Mouse (Mus musculus): ENCODE measurements around the gene Pdgfc. TPM values are rescaled to one million over a fixed set of nuclear protein-coding genes. Genes with fewer than 3 reads are reported as not detected.
A peak's percentile ranks its signal among the peaks of the same experiment; 100 is the strongest.

Gene Pdgfc
- polyA plus RNA-seq, 1 experiment from 2014 or later = 27.5 TPM

DNA sequence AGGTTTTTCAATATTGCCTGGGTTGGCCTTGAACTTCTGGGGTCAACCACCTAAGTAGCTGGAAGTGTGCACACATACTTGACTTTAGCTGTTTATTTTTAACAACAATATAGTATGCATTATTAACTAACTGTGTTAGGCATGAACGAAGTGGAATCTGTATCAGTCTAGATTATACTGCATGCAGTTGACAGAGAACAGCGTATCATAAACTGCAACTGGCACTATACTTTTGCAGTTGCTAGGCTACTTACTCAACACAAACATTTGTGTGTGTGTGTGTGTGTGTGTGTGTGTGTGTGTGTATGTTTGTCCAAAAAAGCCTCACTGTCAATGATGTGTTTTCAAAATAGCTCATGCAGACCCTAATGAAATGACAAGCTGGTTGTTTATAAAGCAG lies 160.7 kb downstream of the Pdgfc start:
- no peak for ATAC-seq (ENCODE audit: insufficient number of reproducible peaks, insufficient read depth, low FRiP score, low read depth)

GRCm38 (mm10) chr3:81197644-81198043 lies 161.4 kb downstream of the Pdgfc start:
- Histone ChIP-seq H3K27ac (ENCODE audit: low read length) (no peak overlapping the region), H3K4me2 (replicated peaks; ENCODE audit: low read depth, low read length) (no peak overlapping the region), H3K4me3 (ENCODE audit: low read depth, low read length) (no peak overlapping the region), H3K36me3 (ENCODE audit: control insufficient read depth, insufficient read depth, low read length) (no peaks in the 10 kb centered on the region), H3K27me3 (ENCODE audit: control insufficient read depth, insufficient read depth, low read length) (no peaks in the 10 kb centered on the region), H3K9ac (replicated peaks; ENCODE audit: low read depth, low read length) (no peak overlapping the region), H3K9me3 (ENCODE audit: control insufficient read depth, low read depth, low read length) (no peaks in the 10 kb centered on the region), H3K4me1 (ENCODE audit: control insufficient read depth, insufficient read depth, low read length) (no peaks in the 10 kb centered on the region)
- 86% methylated on average over 4 of the region's 4 CpGs for WGBS
- ATAC-seq (ENCODE audit: insufficient number of reproducible peaks, insufficient read depth, low FRiP score, low read depth) = no peak

More for the DNA sequence above, 160.7 kb downstream of the Pdgfc start:
- Histone ChIP-seq H3K27me3 (ENCODE audit: control insufficient read depth, insufficient read depth, low read length) (no peaks in the 10 kb centered on the region), H3K27ac (ENCODE audit: low read length) (no peak overlapping the region), H3K36me3 (ENCODE audit: control insufficient read depth, insufficient read depth, low read length) (no peaks in the 10 kb centered on the region), H3K9ac (replicated peaks; ENCODE audit: low read depth, low read length) (no peak overlapping the region), H3K4me1 (ENCODE audit: control insufficient read depth, insufficient read depth, low read length) (no peaks in the 10 kb centered on the region), H3K4me2 (replicated peaks; ENCODE audit: low read depth, low read length) (no peak overlapping the region), H3K9me3 (ENCODE audit: control insufficient read depth, low read depth, low read length) (no peaks in the 10 kb centered on the region), H3K4me3 (ENCODE audit: low read depth, low read length) (no peak overlapping the region)
- 54% methylated on average over 2 of the region's 2 CpGs for WGBS

DNA sequence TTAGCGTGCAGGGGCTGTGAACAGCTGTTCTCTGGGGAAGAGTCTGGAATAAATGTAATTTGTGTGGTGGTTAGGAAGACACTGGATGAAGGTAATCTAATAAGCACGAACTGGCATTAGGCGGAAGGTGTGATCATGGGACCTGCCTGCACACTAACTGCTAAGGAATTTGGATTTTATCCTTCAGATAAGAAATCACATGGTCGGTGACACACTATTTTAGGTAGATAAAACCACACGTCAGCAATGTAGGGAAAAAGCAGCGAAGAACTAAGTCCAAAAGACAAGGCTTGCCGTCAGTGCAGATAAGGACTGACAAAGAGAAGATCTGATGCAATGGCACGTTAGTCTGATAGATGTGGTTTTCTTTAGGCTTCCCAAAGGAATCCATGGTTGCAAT lies 164.4 kb downstream of the Pdgfc start:
- no peak overlapping the region for H3K4me3 ChIP-seq (ENCODE audit: low read depth, low read length)
- WGBS = 79% methylated on average over 8 of the region's 8 CpGs

DNA sequence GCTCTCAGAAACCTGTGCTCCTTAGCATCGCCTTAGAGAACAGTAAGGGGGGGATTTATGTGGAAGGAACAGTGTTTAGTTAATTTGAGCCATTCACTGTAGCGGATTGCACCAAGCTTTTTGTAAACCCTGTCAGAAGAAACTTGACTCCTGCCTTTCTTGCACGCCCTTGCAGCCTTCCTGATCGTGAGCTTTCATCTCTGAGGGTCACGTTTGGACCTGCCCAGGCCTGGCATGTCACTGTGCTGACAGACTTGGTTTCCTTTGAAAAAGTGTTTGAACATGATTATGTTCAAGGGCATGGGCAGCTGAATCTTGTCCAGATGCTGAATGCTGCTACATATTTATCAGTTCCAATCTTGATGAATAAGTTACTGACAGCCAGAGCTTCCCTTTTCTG lies 169.0 kb downstream of the Pdgfc start:
- Histone ChIP-seq H3K4me3 (ENCODE audit: low read depth, low read length) (no peak overlapping the region), H3K9ac (replicated peaks; ENCODE audit: low read depth, low read length) (no peak overlapping the region), H3K4me2 (replicated peaks; ENCODE audit: low read depth, low read length) (no peak overlapping the region), H3K27me3 (ENCODE audit: control insufficient read depth, insufficient read depth, low read length) (no peaks in the 10 kb centered on the region), H3K36me3 (ENCODE audit: control insufficient read depth, insufficient read depth, low read length) (no peaks in the 10 kb centered on the region), H3K27ac (ENCODE audit: low read length) (no peak overlapping the region; the same call in 1 of the 2 replicates), H3K9me3 (ENCODE audit: control insufficient read depth, low read depth, low read length) (no peaks in the 10 kb centered on the region), H3K4me1 (ENCODE audit: control insufficient read depth, insufficient read depth, low read length) (peaks cover 5% of the 10 kb centered on the region; the same call in 1 of the 2 replicates)
- no peak for ATAC-seq (ENCODE audit: insufficient number of reproducible peaks, insufficient read depth, low FRiP score, low read depth)
- WGBS = 17% methylated on average over 5 of the region's 5 CpGs

More for the DNA sequence above, 164.4 kb downstream of the Pdgfc start:
- Histone ChIP-seq H3K4me2 (replicated peaks; ENCODE audit: low read depth, low read length) (no peak overlapping the region), H3K36me3 (ENCODE audit: control insufficient read depth, insufficient read depth, low read length) (no peaks in the 10 kb centered on the region), H3K9me3 (ENCODE audit: control insufficient read depth, low read depth, low read length) (no peaks in the 10 kb centered on the region), H3K9ac (replicated peaks; ENCODE audit: low read depth, low read length) (no peak overlapping the region), H3K4me1 (ENCODE audit: control insufficient read depth, insufficient read depth, low read length) (peaks cover 5% of the 10 kb centered on the region; the same call in 1 of the 2 replicates), H3K27ac (ENCODE audit: low read length) (no peak overlapping the region), H3K27me3 (ENCODE audit: control insufficient read depth, insufficient read depth, low read length) (no peaks in the 10 kb centered on the region)
- ATAC-seq (ENCODE audit: insufficient number of reproducible peaks, insufficient read depth, low FRiP score, low read depth) = no peak

DNA sequence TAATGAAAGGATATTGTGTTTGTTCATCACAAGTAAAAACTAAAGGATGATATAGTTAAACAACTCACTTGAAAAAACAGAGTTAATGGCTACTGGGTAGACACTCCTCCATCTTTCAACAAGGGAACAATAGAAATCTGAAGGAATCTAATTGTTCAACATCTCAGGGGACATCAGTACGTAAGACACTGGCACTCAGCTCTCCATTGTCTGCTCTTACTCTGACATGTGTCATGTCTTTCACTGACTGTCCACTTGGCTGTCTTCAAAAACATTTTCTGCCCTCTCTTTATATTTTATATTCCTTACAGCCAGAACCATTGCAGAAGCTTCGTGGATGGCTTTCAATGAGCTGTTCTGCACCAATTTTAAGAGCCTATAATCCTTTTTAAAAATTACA lies 172.0 kb downstream of the Pdgfc start:
- Histone ChIP-seq H3K4me3 (ENCODE audit: low read depth, low read length) (no peak overlapping the region), H3K36me3 (ENCODE audit: control insufficient read depth, insufficient read depth, low read length) (no peaks in the 10 kb centered on the region), H3K4me2 (replicated peaks; ENCODE audit: low read depth, low read length) (no peak overlapping the region), H3K4me1 (ENCODE audit: control insufficient read depth, insufficient read depth, low read length) (peaks cover 5% of the 10 kb centered on the region; the same call in 1 of the 2 replicates), H3K9ac (replicated peaks; ENCODE audit: low read depth, low read length) (no peak overlapping the region), H3K27ac (ENCODE audit: low read length) (no peak overlapping the region), H3K9me3 (ENCODE audit: control insufficient read depth, low read depth, low read length) (no peaks in the 10 kb centered on the region), H3K27me3 (ENCODE audit: control insufficient read depth, insufficient read depth, low read length) (no peaks in the 10 kb centered on the region)
- ATAC-seq (ENCODE audit: insufficient number of reproducible peaks, insufficient read depth, low FRiP score, low read depth) = no peak
- WGBS = 80% methylated on average over 2 of the region's 2 CpGs

GRCm38 (mm10) chr3:81211147-81211546 lies 174.9 kb downstream of the Pdgfc start:
- 79% methylated on average over 3 of the region's 3 CpGs for WGBS
- Histone ChIP-seq H3K9ac (replicated peaks; ENCODE audit: low read depth, low read length) (no peak overlapping the region), H3K4me2 (replicated peaks; ENCODE audit: low read depth, low read length) (no peak overlapping the region)

GRCm38 (mm10) chr3:81211666-81212065 lies 175.4 kb downstream of the Pdgfc start:
- Histone ChIP-seq H3K4me2 (replicated peaks; ENCODE audit: low read depth, low read length) (no peak overlapping the region), H3K4me3 (ENCODE audit: low read depth, low read length) (no peak overlapping the region), H3K27me3 (ENCODE audit: control insufficient read depth, insufficient read depth, low read length) (no peaks in the 10 kb centered on the region), H3K9me3 (ENCODE audit: control insufficient read depth, low read depth, low read length) (no peaks in the 10 kb centered on the region), H3K36me3 (ENCODE audit: control insufficient read depth, insufficient read depth, low read length) (no peaks in the 10 kb centered on the region), H3K27ac (ENCODE audit: low read length) (no peak overlapping the region), H3K4me1 (ENCODE audit: control insufficient read depth, insufficient read depth, low read length) (peaks cover 2% of the 10 kb centered on the region; the same call in 1 of the 2 replicates), H3K9ac (replicated peaks; ENCODE audit: low read depth, low read length) (no peak overlapping the region)
- no peak for ATAC-seq (ENCODE audit: insufficient number of reproducible peaks, insufficient read depth, low FRiP score, low read depth)
- 34% methylated on average over 3 of the region's 3 CpGs for WGBS

More at GRCm38 (mm10) chr3:81211147-81211546, 174.9 kb downstream of the Pdgfc start:
- H3K9me3 ChIP-seq (ENCODE audit: control insufficient read depth, low read depth, low read length) = no peaks in the 10 kb centered on the region
- H3K4me1 ChIP-seq (ENCODE audit: control insufficient read depth, insufficient read depth, low read length) = peaks cover 2% of the 10 kb centered on the region; the same call in 1 of the 2 replicates
- H3K4me3 ChIP-seq (ENCODE audit: low read depth, low read length) = no peak overlapping the region
- H3K36me3 ChIP-seq (ENCODE audit: control insufficient read depth, insufficient read depth, low read length) = no peaks in the 10 kb centered on the region
- no peak for ATAC-seq (ENCODE audit: insufficient number of reproducible peaks, insufficient read depth, low FRiP score, low read depth)
- H3K27me3 ChIP-seq (ENCODE audit: control insufficient read depth, insufficient read depth, low read length) = no peaks in the 10 kb centered on the region
- no peak overlapping the region for H3K27ac ChIP-seq (ENCODE audit: low read length)

DNA sequence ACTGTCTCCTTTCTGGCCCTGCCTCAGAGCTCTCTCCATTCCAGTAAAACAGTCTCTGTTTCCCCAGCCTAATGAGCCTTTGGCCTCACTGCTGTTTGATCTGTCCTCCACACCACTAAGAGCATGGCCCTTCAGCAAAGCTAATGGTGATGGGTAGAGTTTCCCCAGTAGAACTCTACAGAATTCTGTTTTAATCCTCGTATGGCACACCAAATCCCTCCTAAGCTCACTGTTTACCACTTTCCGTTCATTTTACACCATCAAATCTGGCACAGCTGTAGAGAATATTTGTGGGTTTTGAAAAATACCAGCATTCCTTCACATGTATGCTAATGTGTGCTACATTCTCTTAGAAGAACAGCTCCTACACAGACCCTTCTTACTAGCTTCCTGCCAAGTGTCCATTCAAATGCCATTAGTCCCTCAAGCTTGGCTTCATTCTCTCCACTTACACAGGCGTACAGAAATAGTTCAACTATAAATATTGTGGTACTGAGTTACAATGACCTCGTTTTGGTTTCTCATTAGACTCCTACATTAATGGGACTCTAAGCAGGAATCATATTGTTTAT lies 179.4 kb downstream of the Pdgfc start:
- 0 out of 2 replicates have a peak, but pooled peaks have one; percentile 28 for ATAC-seq (ENCODE audit: insufficient number of reproducible peaks, insufficient read depth, low FRiP score, low read depth)
- no peak overlapping the region for H3K27ac ChIP-seq (ENCODE audit: low read length)
- 45% methylated on average over 4 of the region's 4 CpGs for whole genome bisulfite sequencing

DNA sequence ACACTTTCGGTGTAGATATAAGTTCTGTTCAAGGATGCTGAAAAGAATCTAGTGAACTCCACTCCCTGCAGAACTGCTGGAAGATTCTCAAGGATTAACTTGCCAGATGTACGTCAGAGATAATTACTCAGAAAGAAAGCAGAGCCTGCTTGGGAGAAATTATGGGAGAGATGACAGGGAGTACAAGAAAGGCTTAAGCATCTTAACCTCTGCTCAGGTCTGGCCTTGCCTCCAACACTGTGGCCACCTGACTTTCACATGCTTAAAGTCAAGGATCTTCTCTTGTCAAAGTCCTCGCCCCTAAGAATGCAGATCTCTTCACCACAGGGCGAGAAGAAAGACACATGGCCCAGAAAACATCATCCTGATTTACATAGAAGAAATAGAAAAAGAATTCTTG lies 185.5 kb downstream of the Pdgfc start:
- no peaks in the 10 kb centered on the region for H3K4me1 ChIP-seq (ENCODE audit: control insufficient read depth, insufficient read depth, low read length)
- no peaks in the 10 kb centered on the region for H3K27me3 ChIP-seq (ENCODE audit: control insufficient read depth, insufficient read depth, low read length)
- no peaks in the 10 kb centered on the region for H3K9me3 ChIP-seq (ENCODE audit: control insufficient read depth, low read depth, low read length)
- H3K36me3 ChIP-seq (ENCODE audit: control insufficient read depth, insufficient read depth, low read length) = no peaks in the 10 kb centered on the region
- H3K4me2 ChIP-seq (replicated peaks; ENCODE audit: low read depth, low read length) = no peak overlapping the region
- no peak overlapping the region for H3K27ac ChIP-seq (ENCODE audit: low read length)
- ATAC-seq (ENCODE audit: insufficient number of reproducible peaks, insufficient read depth, low FRiP score, low read depth) = no peak
- H3K9ac ChIP-seq (replicated peaks; ENCODE audit: low read depth, low read length) = no peak overlapping the region
- WGBS = 45% methylated on average over 4 of the region's 4 CpGs
- no peak overlapping the region for H3K4me3 ChIP-seq (ENCODE audit: low read depth, low read length)

More for the DNA sequence above, 179.4 kb downstream of the Pdgfc start:
- Histone ChIP-seq H3K27me3 (ENCODE audit: control insufficient read depth, insufficient read depth, low read length) (no peaks in the 10 kb centered on the region), H3K4me3 (ENCODE audit: low read depth, low read length) (no peak overlapping the region), H3K4me2 (replicated peaks; ENCODE audit: low read depth, low read length) (no peak overlapping the region), H3K4me1 (ENCODE audit: control insufficient read depth, insufficient read depth, low read length) (peaks cover 2% of the 10 kb centered on the region; the same call in 1 of the 2 replicates), H3K9ac (replicated peaks; ENCODE audit: low read depth, low read length) (no peak overlapping the region), H3K9me3 (ENCODE audit: control insufficient read depth, low read depth, low read length) (no peaks in the 10 kb centered on the region), H3K36me3 (ENCODE audit: control insufficient read depth, insufficient read depth, low read length) (no peaks in the 10 kb centered on the region)

All from stomach, embryonic 14.5 days (tissue).